Mouse (Mus musculus) megakaryocyte progenitor cell, adult 5-6 weeks (primary cell): Measurements from ENCODE around the gene Pou3f3. TPM values are rescaled to one million over a fixed set of nuclear protein-coding genes. Genes with fewer than 3 reads are reported as not detected.

Experiments used
- total RNA-seq, 2 experiments: library from RNA; stranded (forward) in 1 of 2; stranded (reverse) in 1 of 2; fragments of 157-497, 149-512 nt in 1 of 2; fragments of 200-1000 nt in 1 of 2; gene quantifications; 2 replicates each; pipeline versions ENCODE4 v1.2.3 to v1.2.4; 2015 to 2017

Gene Pou3f3
- total RNA-seq, 2 experiments from 2014 or later, result not detected

Other genes with a start within 250 kb of the Pou3f3 start
- gene Mrps9, start 155.5 kb downstream of the Pou3f3 start, total RNA-seq (2015), result 57.3 and 70.6 TPM in 2 replicates
- 70.0 and 94.3 TPM in 2 replicates for gene Mrps9, start 155.5 kb downstream of the Pou3f3 start, total RNA-seq (2017)